Mouse (Mus musculus): ENCODE measurements around the gene Grid2. TPM values are rescaled to one million over a fixed set of nuclear protein-coding genes. Genes with fewer than 3 reads are reported as not detected.

The Grid2 gene
- polyA plus RNA-seq, 1 experiment from 2014 or later = 0.31 TPM

DNA sequence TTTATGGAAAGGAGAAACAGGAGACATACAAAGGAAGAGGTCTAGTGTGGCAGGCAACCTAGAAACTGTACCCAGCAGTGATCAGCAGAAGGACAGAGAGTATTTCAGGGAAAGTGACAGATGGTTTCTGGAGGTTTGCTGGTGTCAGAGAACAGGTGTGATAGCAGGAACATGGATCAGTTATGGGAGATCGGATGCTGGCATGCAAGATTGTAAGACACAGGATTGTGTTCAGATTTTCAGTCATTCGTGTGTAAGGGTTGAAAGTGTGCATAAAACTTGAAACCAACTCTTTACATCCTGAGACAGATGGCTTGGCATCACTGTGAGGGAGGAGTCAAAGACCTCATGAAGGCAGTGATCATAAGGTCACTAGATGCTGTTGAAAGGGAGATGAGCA, 817.7 kb downstream of the Grid2 start:
- no peak for DNase-seq (ENCODE audit: low spot score)
- Histone ChIP-seq H3K4me2 (ENCODE audit: low read depth, low read length) (no peak overlapping the region), H3K4me1 (ENCODE audit: control insufficient read depth, insufficient read depth, low read length) (no peaks in the 10 kb centered on the region), H3K36me3 (replicated peaks; ENCODE audit: control insufficient read depth, insufficient read depth, low read depth, low read length) (no peaks in the 10 kb centered on the region), H3K9ac (replicated peaks; ENCODE audit: low read length) (no peak overlapping the region), H3K4me3 (ENCODE audit: low read depth, low read length) (no peak overlapping the region), H3K9me3 (replicated peaks; ENCODE audit: control insufficient read depth, low read length) (no peaks in the 10 kb centered on the region), H3K27ac (replicated peaks; ENCODE audit: low read depth, low read length) (no peak overlapping the region), H3K27me3 (ENCODE audit: control insufficient read depth, insufficient read depth, low read length) (no peaks in the 10 kb centered on the region)
- WGBS = 77% methylated on average over 2 of the region's 2 CpGs
- ATAC-seq (replicated peaks; ENCODE audit: insufficient number of reproducible peaks, low FRiP score, low TSS enrichment, low read depth) = no peak

DNA sequence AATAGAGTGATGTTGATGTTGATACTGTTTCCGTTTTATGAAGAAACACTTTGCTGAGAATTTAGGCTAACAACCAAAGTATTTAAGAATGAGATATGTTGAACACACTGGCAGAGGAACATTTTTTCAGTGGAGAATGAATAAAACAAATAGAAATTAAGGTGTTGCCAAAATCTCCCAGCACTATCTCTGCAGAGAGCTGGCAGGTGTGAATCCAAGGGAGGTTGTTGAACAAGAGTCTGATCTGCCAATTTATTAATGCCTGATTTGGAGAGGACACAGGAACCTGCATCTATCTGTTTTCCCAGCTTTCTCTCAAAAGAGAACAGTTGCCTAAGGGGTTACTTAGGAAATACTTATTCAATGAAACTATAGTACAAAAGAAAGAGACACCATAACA, 822.2 kb downstream of the Grid2 start:
- Histone ChIP-seq H3K27me3 (ENCODE audit: control insufficient read depth, insufficient read depth, low read length) (no peaks in the 10 kb centered on the region), H3K36me3 (replicated peaks; ENCODE audit: control insufficient read depth, insufficient read depth, low read depth, low read length) (no peaks in the 10 kb centered on the region), H3K4me3 (ENCODE audit: low read depth, low read length) (no peak overlapping the region), H3K4me1 (ENCODE audit: control insufficient read depth, insufficient read depth, low read length) (no peaks in the 10 kb centered on the region), H3K9ac (replicated peaks; ENCODE audit: low read length) (no peak overlapping the region), H3K27ac (replicated peaks; ENCODE audit: low read depth, low read length) (no peak overlapping the region), H3K9me3 (replicated peaks; ENCODE audit: control insufficient read depth, low read length) (no peaks in the 10 kb centered on the region), H3K4me2 (ENCODE audit: low read depth, low read length) (no peak overlapping the region)
- DNase-seq (ENCODE audit: low spot score) (no peak), ATAC-seq (replicated peaks; ENCODE audit: insufficient number of reproducible peaks, low FRiP score, low TSS enrichment, low read depth) (no peak)
- 97% methylated on average over 1 of the region's 1 CpGs for WGBS

GRCm38 (mm10) chr6:64098662-64099061, 843.0 kb downstream of the Grid2 start:
- no peaks in the 10 kb centered on the region for H3K9me3 ChIP-seq (replicated peaks; ENCODE audit: control insufficient read depth, low read length)
- ATAC-seq (replicated peaks; ENCODE audit: insufficient number of reproducible peaks, low FRiP score, low TSS enrichment, low read depth) = no peak
- no peak for DNase-seq (ENCODE audit: low spot score)

GRCm38 (mm10) chr6:64114594-64114993, 858.9 kb downstream of the Grid2 start:
- Histone ChIP-seq H3K9me3 (replicated peaks; ENCODE audit: control insufficient read depth, low read length) (no peaks in the 10 kb centered on the region), H3K27me3 (ENCODE audit: control insufficient read depth, insufficient read depth, low read length) (no peaks in the 10 kb centered on the region), H3K4me1 (ENCODE audit: control insufficient read depth, insufficient read depth, low read length) (no peaks in the 10 kb centered on the region), H3K4me2 (ENCODE audit: low read depth, low read length) (no peak overlapping the region), H3K9ac (replicated peaks; ENCODE audit: low read length) (no peak overlapping the region), H3K27ac (replicated peaks; ENCODE audit: low read depth, low read length) (no peak overlapping the region), H3K36me3 (replicated peaks; ENCODE audit: control insufficient read depth, insufficient read depth, low read depth, low read length) (no peaks in the 10 kb centered on the region), H3K4me3 (ENCODE audit: low read depth, low read length) (no peak overlapping the region)
- no peak for ATAC-seq (replicated peaks; ENCODE audit: insufficient number of reproducible peaks, low FRiP score, low TSS enrichment, low read depth)
- no peak for DNase-seq (ENCODE audit: low spot score)
- 80% methylated on average over 2 of the region's 2 CpGs for WGBS

More at GRCm38 (mm10) chr6:64098662-64099061, 843.0 kb downstream of the Grid2 start:
- 79% methylated on average over 10 of the region's 10 CpGs for WGBS
- no peak overlapping the region for H3K9ac ChIP-seq (replicated peaks; ENCODE audit: low read length)
- no peak overlapping the region for H3K4me3 ChIP-seq (ENCODE audit: low read depth, low read length)
- H3K4me2 ChIP-seq (ENCODE audit: low read depth, low read length) = no peak overlapping the region
- no peaks in the 10 kb centered on the region for H3K36me3 ChIP-seq (replicated peaks; ENCODE audit: control insufficient read depth, insufficient read depth, low read depth, low read length)
- H3K4me1 ChIP-seq (ENCODE audit: control insufficient read depth, insufficient read depth, low read length) = no peaks in the 10 kb centered on the region
- H3K27ac ChIP-seq (replicated peaks; ENCODE audit: low read depth, low read length) = no peak overlapping the region
- H3K27me3 ChIP-seq (ENCODE audit: control insufficient read depth, insufficient read depth, low read length) = no peaks in the 10 kb centered on the region

DNA sequence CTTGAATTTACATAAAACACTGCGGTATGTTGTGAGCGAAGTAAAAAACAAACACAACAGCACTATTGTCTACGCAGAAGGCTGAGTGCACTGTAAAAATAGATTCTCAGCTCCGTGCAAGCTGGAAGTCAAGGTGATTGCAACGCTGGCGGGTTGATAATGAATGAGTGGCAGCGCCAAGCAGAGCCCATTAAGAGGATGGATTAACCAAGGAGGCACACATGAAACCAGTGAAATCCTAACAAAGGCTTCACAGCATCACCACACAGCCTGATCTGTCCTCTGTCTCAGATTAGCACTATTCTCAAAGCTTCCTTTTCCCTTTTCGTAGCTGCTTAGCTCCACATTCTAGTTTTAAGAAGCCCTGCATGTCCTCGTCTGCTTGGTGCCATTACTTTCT, 880.6 kb downstream of the Grid2 start:
- ATAC-seq (replicated peaks; ENCODE audit: insufficient number of reproducible peaks, low FRiP score, low TSS enrichment, low read depth) = no peak
- H3K4me3 ChIP-seq (ENCODE audit: low read depth, low read length) = no peak overlapping the region
- H3K9me3 ChIP-seq (replicated peaks; ENCODE audit: control insufficient read depth, low read length) = no peaks in the 10 kb centered on the region
- whole genome bisulfite sequencing = 86% methylated on average over 9 of the region's 9 CpGs
- H3K27ac ChIP-seq (replicated peaks; ENCODE audit: low read depth, low read length) = no peak overlapping the region
- no peak overlapping the region for H3K4me2 ChIP-seq (ENCODE audit: low read depth, low read length)
- H3K9ac ChIP-seq (replicated peaks; ENCODE audit: low read length) = no peak overlapping the region
- H3K27me3 ChIP-seq (ENCODE audit: control insufficient read depth, insufficient read depth, low read length) = no peaks in the 10 kb centered on the region
- H3K4me1 ChIP-seq (ENCODE audit: control insufficient read depth, insufficient read depth, low read length) = no peaks in the 10 kb centered on the region
- no peak for DNase-seq (ENCODE audit: low spot score)
- H3K36me3 ChIP-seq (replicated peaks; ENCODE audit: control insufficient read depth, insufficient read depth, low read depth, low read length) = no peaks in the 10 kb centered on the region

DNA sequence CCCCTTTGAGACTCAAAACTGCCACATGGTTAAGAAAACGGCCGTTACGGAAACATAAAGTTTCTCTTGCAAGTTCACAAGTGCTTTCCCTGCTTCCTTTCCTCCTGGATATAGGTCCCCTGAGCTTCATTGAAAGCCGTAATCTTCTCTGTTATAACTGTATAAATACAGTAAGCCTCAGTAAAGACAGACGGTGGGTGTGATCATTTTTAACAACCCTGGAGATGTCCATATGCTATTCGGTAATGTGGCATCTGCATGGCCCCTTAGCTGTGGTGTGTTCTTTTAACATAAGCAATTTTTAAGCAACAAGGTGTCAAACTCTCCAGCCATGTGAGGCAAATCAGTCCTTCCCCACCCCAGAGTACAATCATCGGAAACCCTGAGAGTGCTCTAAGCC, 892.9 kb downstream of the Grid2 start:
- no peak for DNase-seq (ENCODE audit: low spot score)
- no peaks in the 10 kb centered on the region for H3K9me3 ChIP-seq (replicated peaks; ENCODE audit: control insufficient read depth, low read length)
- no peak overlapping the region for H3K9ac ChIP-seq (replicated peaks; ENCODE audit: low read length)
- no peak overlapping the region for H3K27ac ChIP-seq (replicated peaks; ENCODE audit: low read depth, low read length)
- H3K4me2 ChIP-seq (ENCODE audit: low read depth, low read length) = no peak overlapping the region
- no peak overlapping the region for H3K4me3 ChIP-seq (ENCODE audit: low read depth, low read length)
- no peaks in the 10 kb centered on the region for H3K4me1 ChIP-seq (ENCODE audit: control insufficient read depth, insufficient read depth, low read length)
- no peaks in the 10 kb centered on the region for H3K27me3 ChIP-seq (ENCODE audit: control insufficient read depth, insufficient read depth, low read length)
- WGBS = 82% methylated on average over 7 of the region's 7 CpGs
- no peak for ATAC-seq (replicated peaks; ENCODE audit: insufficient number of reproducible peaks, low FRiP score, low TSS enrichment, low read depth)
- H3K36me3 ChIP-seq (replicated peaks; ENCODE audit: control insufficient read depth, insufficient read depth, low read depth, low read length) = no peaks in the 10 kb centered on the region

DNA sequence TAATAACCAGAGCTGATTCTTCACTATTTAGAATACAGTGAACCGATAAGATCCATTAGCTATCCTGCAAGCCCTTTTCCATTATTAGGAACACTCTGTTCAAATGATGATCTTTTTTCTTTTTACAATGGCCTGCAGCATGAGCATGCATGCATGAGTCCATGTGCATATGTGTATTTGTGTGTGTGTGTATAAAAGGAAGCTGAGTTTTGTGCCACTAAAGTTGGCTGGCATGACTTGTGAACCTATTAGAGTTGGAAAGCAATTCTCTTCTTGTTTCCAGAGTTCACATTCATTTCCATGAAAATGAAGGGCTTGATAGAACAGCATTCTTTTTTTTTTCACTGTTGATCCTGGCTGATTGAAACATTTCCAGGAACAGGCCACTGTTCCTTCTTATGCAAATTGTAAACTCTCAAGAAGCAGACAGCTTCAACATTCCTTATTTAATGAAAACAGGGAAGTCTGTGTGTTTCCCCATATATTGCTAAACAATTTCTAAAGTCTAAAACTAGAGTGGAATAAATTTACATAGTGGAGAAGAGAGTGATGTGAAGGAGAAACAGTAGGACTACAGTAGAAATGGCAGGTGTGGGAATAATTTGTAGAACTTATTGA, 919.4 kb downstream of the Grid2 start:
- no peak overlapping the region for H3K4me3 ChIP-seq (ENCODE audit: low read depth, low read length)
- H3K4me2 ChIP-seq (ENCODE audit: low read depth, low read length) = no peak overlapping the region
- no peak overlapping the region for H3K27ac ChIP-seq (replicated peaks; ENCODE audit: low read depth, low read length)
- no peaks in the 10 kb centered on the region for H3K36me3 ChIP-seq (replicated peaks; ENCODE audit: control insufficient read depth, insufficient read depth, low read depth, low read length)
- no peak overlapping the region for H3K9ac ChIP-seq (replicated peaks; ENCODE audit: low read length)
- no peaks in the 10 kb centered on the region for H3K27me3 ChIP-seq (ENCODE audit: control insufficient read depth, insufficient read depth, low read length)
- ATAC-seq (replicated peaks; ENCODE audit: insufficient number of reproducible peaks, low FRiP score, low TSS enrichment, low read depth) = no peak
- H3K4me1 ChIP-seq (ENCODE audit: control insufficient read depth, insufficient read depth, low read length) = no peaks in the 10 kb centered on the region
- 93% methylated on average over 1 of the region's 1 CpGs for WGBS
- H3K9me3 ChIP-seq (replicated peaks; ENCODE audit: control insufficient read depth, low read length) = no peaks in the 10 kb centered on the region
- DNase-seq (ENCODE audit: low spot score) = no peak

- no peak overlapping the region for H3K4me3 ChIP-seq (ENCODE audit: low read depth, low read length)
- H3K27ac ChIP-seq (replicated peaks; ENCODE audit: low read depth, low read length) = no peak overlapping the region
- H3K4me2 ChIP-seq (ENCODE audit: low read depth, low read length) = no peak overlapping the region
- H3K9me3 ChIP-seq (replicated peaks; ENCODE audit: control insufficient read depth, low read length) = no peaks in the 10 kb centered on the region
- ATAC-seq (replicated peaks; ENCODE audit: insufficient number of reproducible peaks, low FRiP score, low TSS enrichment, low read depth) (no peak), DNase-seq (ENCODE audit: low spot score) (no peak)
- H3K27me3 ChIP-seq (ENCODE audit: control insufficient read depth, insufficient read depth, low read length) = no peaks in the 10 kb centered on the region
- H3K9ac ChIP-seq (replicated peaks; ENCODE audit: low read length) = no peak overlapping the region
- H3K36me3 ChIP-seq (replicated peaks; ENCODE audit: control insufficient read depth, insufficient read depth, low read depth, low read length) = no peaks in the 10 kb centered on the region
- no peaks in the 10 kb centered on the region for H3K4me1 ChIP-seq (ENCODE audit: control insufficient read depth, insufficient read depth, low read length)
- WGBS = 81% methylated on average over 1 of the region's 1 CpGs
Measured at GRCm38 (mm10) chr6:64193646-64194045, 938.0 kb downstream of the Grid2 start.
